Mouse (Mus musculus): ENCODE data around the gene Arhgap1. TPM values are rescaled to one million over a fixed set of nuclear protein-coding genes. Genes with fewer than 3 reads are reported as not detected.

The Arhgap1 gene
- polyA plus RNA-seq, 1 experiment from 2014 or later = 91.8 TPM

DNA sequence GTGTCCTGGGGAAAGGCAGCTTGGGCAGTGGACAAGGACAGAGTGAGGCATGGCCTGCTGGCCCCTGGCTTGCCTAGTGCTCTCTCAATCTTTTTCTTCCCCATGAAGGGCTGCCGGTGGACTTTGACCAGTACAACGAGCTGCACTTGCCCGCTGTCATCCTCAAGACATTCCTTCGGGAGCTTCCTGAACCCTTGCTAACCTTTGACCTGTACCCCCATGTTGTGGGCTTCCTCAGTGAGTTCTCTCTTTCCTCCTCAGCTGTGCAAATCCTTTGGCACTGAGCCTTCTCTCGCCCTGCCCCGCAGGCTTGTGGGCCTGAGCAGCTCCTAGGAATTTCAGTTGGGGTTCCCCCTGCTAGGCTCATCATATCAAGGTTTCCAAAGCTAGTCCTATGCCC lies 20.4 kb downstream of the Arhgap1 start:
- Histone ChIP-seq H3K4me1 (no peaks in the 10 kb centered on the region), H3K36me3 (peaks cover 79% of the 10 kb centered on the region), H3K4me3 (no peak overlapping the region), H3K27ac (no peak overlapping the region), H3K4me2 (replicated peaks) (no peak overlapping the region), H3K27me3 (replicated peaks) (no peaks in the 10 kb centered on the region), H3K9me3 (no peaks in the 10 kb centered on the region), H3K9ac (no peak overlapping the region)
- WGBS = 90% methylated on average over 6 of the region's 6 CpGs
- no peak for ATAC-seq (ENCODE audit: low FRiP score, low read depth)

DNA sequence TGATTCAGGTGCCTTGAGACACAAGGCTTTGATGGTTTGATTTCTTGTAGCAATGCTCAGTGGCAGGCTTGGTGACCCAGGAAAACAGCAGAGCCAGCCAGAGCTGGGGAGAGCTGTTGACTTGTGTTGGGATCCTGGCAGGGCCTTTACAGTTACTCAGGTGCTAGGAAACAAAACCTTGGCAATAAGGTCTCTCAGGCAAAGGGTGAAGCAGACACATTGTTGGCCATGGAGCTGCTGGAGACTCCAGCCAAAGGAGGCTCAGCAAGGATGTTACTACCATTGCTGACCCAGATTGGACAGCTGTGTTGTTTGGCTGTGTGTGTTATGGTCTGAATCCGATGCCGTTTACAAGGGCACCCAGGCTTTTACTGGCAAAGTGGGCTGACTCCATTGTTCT lies 23.9 kb downstream of the Arhgap1 start:
- WGBS = 71% methylated on average over 2 of the region's 2 CpGs
- H3K27ac ChIP-seq = no peak overlapping the region
- no peaks in the 10 kb centered on the region for H3K4me1 ChIP-seq
- no peak overlapping the region for H3K4me2 ChIP-seq (replicated peaks)
- H3K9me3 ChIP-seq = no peaks in the 10 kb centered on the region
- no peak overlapping the region for H3K4me3 ChIP-seq
- peaks cover 78% of the 10 kb centered on the region for H3K36me3 ChIP-seq
- ATAC-seq (ENCODE audit: low FRiP score, low read depth) = no peak
- no peaks in the 10 kb centered on the region for H3K27me3 ChIP-seq (replicated peaks)
- H3K9ac ChIP-seq = no peak overlapping the region

GRCm38 (mm10) chr2:91674895-91675294 lies 25.2 kb downstream of the Arhgap1 start:
- H3K27me3 ChIP-seq (replicated peaks) = no peaks in the 10 kb centered on the region
- no peak for ATAC-seq (ENCODE audit: low FRiP score, low read depth)
- peaks cover 75% of the 10 kb centered on the region for H3K36me3 ChIP-seq
- H3K4me2 ChIP-seq (replicated peaks) = no peak overlapping the region
- no peak overlapping the region for H3K27ac ChIP-seq
- H3K9me3 ChIP-seq = no peaks in the 10 kb centered on the region
- no peak overlapping the region for H3K4me3 ChIP-seq
- no peak overlapping the region for H3K9ac ChIP-seq
- H3K4me1 ChIP-seq = no peaks in the 10 kb centered on the region
- 89% methylated on average over 5 of the region's 5 CpGs for WGBS

DNA sequence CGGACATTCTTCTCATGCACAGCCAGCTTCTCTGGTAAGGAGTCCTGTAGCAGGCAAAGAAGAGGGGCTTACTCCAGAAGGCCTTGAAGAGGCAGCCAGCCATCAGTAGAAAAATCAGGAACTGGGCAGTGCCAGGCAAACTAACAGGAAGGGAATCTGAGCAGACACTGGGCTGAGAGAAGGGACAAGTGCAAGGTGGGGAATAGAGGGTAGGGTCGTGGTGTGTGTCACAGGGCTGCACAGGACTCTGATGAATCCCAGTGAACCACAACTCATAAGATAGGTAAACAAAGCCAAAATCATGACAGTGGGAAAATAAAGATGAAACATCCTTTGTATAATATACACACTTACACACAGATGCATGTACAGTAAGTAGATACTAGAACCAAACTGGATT lies 26.8 kb downstream of the Arhgap1 start:
- ATAC-seq (ENCODE audit: low FRiP score, low read depth) = no peak
- peaks cover 75% of the 10 kb centered on the region for H3K36me3 ChIP-seq
- no peak overlapping the region for H3K4me2 ChIP-seq (replicated peaks)
- H3K9ac ChIP-seq = no peak overlapping the region
- H3K27me3 ChIP-seq (replicated peaks) = no peaks in the 10 kb centered on the region
- H3K27ac ChIP-seq = no peak overlapping the region
- no peaks in the 10 kb centered on the region for H3K4me1 ChIP-seq
- 88% methylated on average over 2 of the region's 2 CpGs for WGBS
- H3K9me3 ChIP-seq = no peaks in the 10 kb centered on the region
- no peak overlapping the region for H3K4me3 ChIP-seq

- H3K4me3 ChIP-seq = no peak overlapping the region
- no peaks in the 10 kb centered on the region for H3K9me3 ChIP-seq
- H3K4me2 ChIP-seq (replicated peaks) = no peak overlapping the region
- H3K27ac ChIP-seq = no peak overlapping the region
- no peak overlapping the region for H3K9ac ChIP-seq
- H3K36me3 ChIP-seq = peaks cover 76% of the 10 kb centered on the region
- H3K4me1 ChIP-seq = no peaks in the 10 kb centered on the region
- ATAC-seq (ENCODE audit: low FRiP score, low read depth) = no peak
- H3K27me3 ChIP-seq (replicated peaks) = no peaks in the 10 kb centered on the region
Observed at GRCm38 (mm10) chr2:91676961-91677360, 27.3 kb downstream of the Arhgap1 start.

DNA sequence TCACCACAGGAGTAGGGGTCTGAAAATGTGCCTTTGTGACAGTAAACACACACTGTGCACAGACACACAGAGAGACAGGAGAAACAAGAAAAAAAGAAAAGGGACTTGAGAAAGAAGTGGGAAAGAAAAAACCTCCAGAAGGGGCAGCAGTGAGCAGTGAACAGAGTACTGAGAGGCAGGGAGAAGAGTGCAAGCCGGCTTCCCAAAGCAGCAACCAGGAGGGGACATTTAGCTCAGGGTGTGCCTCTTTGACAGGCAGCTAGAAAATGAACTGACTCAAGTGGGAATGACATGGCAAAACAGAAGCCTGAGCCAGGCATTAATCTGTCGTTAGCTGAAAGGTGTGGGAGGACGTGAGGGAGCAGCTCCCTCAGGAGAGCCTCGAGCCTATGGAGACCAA lies 33.2 kb downstream of the Arhgap1 start:
- H3K9me3 ChIP-seq = no peaks in the 10 kb centered on the region
- no peak overlapping the region for H3K27ac ChIP-seq
- H3K4me3 ChIP-seq = no peak overlapping the region
- peaks cover 70% of the 10 kb centered on the region for H3K36me3 ChIP-seq
- H3K4me1 ChIP-seq = no peaks in the 10 kb centered on the region
- ATAC-seq (ENCODE audit: low FRiP score, low read depth) = no peak
- H3K9ac ChIP-seq = no peak overlapping the region
- no peaks in the 10 kb centered on the region for H3K27me3 ChIP-seq (replicated peaks)
- WGBS = 68% methylated on average over 4 of the region's 4 CpGs
- no peak overlapping the region for H3K4me2 ChIP-seq (replicated peaks)

DNA sequence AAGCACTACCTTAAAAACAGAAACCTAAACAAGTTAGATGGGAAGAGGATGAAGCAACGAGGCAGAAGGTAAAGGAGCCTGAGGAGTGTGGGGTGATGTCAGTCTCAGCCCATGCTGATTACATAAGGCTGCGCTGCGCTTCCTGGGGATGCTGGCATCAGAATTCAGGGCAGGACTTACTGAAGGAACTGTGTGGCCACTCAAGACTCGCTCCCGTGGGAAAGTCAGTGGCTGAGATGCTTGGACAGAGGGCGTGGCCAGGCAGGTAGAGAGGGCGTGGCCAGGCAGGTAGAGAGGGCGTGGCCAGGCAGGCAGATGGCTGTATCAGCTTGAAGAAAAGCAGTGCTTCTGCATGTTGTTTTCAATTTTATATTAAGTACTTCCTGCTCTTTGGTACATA lies 34.3 kb downstream of the Arhgap1 start:
- no peak overlapping the region for H3K4me3 ChIP-seq
- H3K9ac ChIP-seq = no peak overlapping the region
- no peaks in the 10 kb centered on the region for H3K9me3 ChIP-seq
- H3K27ac ChIP-seq = no peak overlapping the region
- no peak for ATAC-seq (ENCODE audit: low FRiP score, low read depth)
- no peaks in the 10 kb centered on the region for H3K27me3 ChIP-seq (replicated peaks)
- peaks cover 69% of the 10 kb centered on the region for H3K36me3 ChIP-seq
- WGBS = 82% methylated on average over 8 of the region's 8 CpGs
- H3K4me1 ChIP-seq = no peaks in the 10 kb centered on the region
- no peak overlapping the region for H3K4me2 ChIP-seq (replicated peaks)

DNA sequence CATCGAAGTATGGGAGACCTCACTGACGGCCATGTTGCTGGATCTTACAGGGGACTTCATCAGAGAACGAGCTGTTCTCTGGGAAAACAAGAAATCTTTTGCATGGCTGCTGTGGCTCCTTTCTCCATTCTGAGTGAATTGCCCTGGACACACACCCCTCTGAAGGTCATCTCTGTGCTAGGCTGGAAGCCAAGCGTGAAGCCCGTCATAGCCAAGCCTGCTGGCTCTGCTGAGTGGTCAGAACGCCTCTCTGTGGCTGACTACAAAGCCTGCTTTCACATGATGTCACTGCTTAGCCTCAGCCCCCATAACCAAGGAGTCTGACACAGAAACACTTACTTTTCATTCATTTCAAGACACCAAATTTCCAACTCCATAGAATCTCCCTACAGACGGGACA lies 39.8 kb downstream of the Arhgap1 start:
- no peak overlapping the region for H3K4me2 ChIP-seq (replicated peaks)
- no peaks in the 10 kb centered on the region for H3K27me3 ChIP-seq (replicated peaks)
- no peak overlapping the region for H3K27ac ChIP-seq
- H3K36me3 ChIP-seq = peaks cover 41% of the 10 kb centered on the region
- no peaks in the 10 kb centered on the region for H3K4me1 ChIP-seq
- no peaks in the 10 kb centered on the region for H3K9me3 ChIP-seq
- no peak overlapping the region for H3K9ac ChIP-seq
- H3K4me3 ChIP-seq = no peak overlapping the region
- 86% methylated on average over 7 of the region's 7 CpGs for WGBS
- ATAC-seq (ENCODE audit: low FRiP score, low read depth) = no peak

- no peak overlapping the region for H3K9ac ChIP-seq
- H3K9me3 ChIP-seq = no peaks in the 10 kb centered on the region
- H3K4me2 ChIP-seq (replicated peaks) = no peak overlapping the region
- no peak for ATAC-seq (ENCODE audit: low FRiP score, low read depth)
- peaks cover 15% of the 10 kb centered on the region for H3K36me3 ChIP-seq
- no peak overlapping the region for H3K4me3 ChIP-seq
- 89% methylated on average over 10 of the region's 10 CpGs for WGBS
- H3K4me1 ChIP-seq = no peaks in the 10 kb centered on the region
- no peaks in the 10 kb centered on the region for H3K27me3 ChIP-seq (replicated peaks)
- no peak overlapping the region for H3K27ac ChIP-seq
Observed at GRCm38 (mm10) chr2:91695436-91696224, 46.0 kb downstream of the Arhgap1 start.

DNA sequence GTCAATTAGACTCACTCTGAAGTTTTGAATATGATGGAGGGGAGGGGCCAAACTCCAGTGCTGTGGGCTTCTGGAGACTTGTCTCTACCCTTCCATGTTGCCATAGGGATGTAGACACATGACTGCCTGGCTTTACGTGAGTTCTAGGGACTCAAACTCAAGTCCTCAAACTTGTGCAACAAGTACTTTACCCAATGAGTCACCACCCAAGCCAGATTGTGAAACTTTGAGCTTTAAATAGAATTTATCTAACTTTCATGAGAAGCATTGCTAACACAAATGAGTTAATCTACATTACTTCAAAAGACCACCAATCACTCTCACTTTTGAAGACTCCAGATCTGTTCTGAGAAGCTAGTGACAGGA lies 46.5 kb downstream of the Arhgap1 start:
- no peaks in the 10 kb centered on the region for H3K9me3 ChIP-seq
- H3K27me3 ChIP-seq (replicated peaks) = no peaks in the 10 kb centered on the region
- peaks cover 15% of the 10 kb centered on the region for H3K36me3 ChIP-seq
- H3K4me3 ChIP-seq = no peak overlapping the region
- no peak overlapping the region for H3K9ac ChIP-seq
- H3K27ac ChIP-seq = no peak overlapping the region
- H3K4me1 ChIP-seq = no peaks in the 10 kb centered on the region
- no peak for ATAC-seq (ENCODE audit: low FRiP score, low read depth)
- no peak overlapping the region for H3K4me2 ChIP-seq (replicated peaks)
- 91% methylated on average over 1 of the region's 1 CpGs for WGBS

DNA sequence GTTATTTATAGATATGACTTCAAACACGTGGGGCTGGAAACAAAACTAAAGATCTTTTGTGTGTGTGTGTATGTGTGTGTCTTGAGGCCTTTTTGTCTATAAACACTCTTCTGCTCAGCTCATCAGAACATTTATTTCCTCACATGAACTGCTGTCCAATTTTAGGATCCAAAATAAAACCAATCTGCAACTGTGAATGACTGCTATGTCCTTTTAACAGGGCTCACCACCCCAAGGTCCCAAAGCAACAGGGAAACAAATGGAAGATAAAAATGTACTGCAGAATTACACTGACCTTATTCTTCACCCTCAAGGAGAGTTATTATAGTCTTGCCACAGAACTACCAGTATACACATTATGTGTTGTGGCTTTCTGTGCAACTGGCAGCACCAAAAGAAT lies 49.6 kb downstream of the Arhgap1 start:
- Histone ChIP-seq H3K27me3 (replicated peaks) (no peaks in the 10 kb centered on the region), H3K4me3 (no peak overlapping the region), H3K9ac (no peak overlapping the region), H3K36me3 (peaks cover 10% of the 10 kb centered on the region; the same call in 1 of the 2 replicates), H3K27ac (no peak overlapping the region), H3K9me3 (no peaks in the 10 kb centered on the region), H3K4me2 (replicated peaks) (no peak overlapping the region), H3K4me1 (no peaks in the 10 kb centered on the region)
- 85% methylated on average over 1 of the region's 1 CpGs for WGBS
- ATAC-seq (ENCODE audit: low FRiP score, low read depth) = no peak

DNA sequence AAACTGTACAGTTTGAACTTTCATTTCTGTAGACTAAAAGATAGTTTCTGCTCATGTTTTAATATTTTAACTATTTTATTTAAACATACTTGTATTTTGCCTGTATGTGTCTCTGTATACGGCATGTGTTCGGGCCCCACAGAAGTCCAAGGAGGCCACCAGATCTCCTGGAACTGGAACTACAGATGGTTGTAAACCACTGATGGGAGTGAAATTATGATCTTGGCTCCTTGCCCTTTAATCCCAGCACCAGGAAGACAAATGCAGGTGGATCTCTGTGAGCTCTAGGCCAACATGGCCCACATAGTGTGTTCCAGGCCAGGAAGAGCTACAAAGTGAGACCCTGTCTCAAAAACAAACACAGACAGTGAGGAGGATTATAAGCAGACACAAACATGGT lies 51.7 kb downstream of the Arhgap1 start:
- H3K27me3 ChIP-seq (replicated peaks) = no peaks in the 10 kb centered on the region

GRCm38 (mm10) chr2:91705736-91706135 lies 56.1 kb downstream of the Arhgap1 start:
- ATAC-seq (ENCODE audit: low FRiP score, low read depth) = no peak
- Histone ChIP-seq H3K4me1 (peaks cover 5% of the 10 kb centered on the region), H3K4me3 (no peak overlapping the region), H3K27me3 (replicated peaks) (no peaks in the 10 kb centered on the region), H3K9ac (no peak overlapping the region), H3K36me3 (no peaks in the 10 kb centered on the region), H3K4me2 (replicated peaks) (no peak overlapping the region), H3K27ac (no peak overlapping the region), H3K9me3 (no peaks in the 10 kb centered on the region)
- 90% methylated on average over 6 of the region's 6 CpGs for WGBS

More for the DNA sequence above, 51.7 kb downstream of the Arhgap1 start:
- ATAC-seq (ENCODE audit: low FRiP score, low read depth) = no peak
- no peak overlapping the region for H3K4me3 ChIP-seq
- H3K4me2 ChIP-seq (replicated peaks) = no peak overlapping the region
- H3K36me3 ChIP-seq = no peaks in the 10 kb centered on the region
- no peak overlapping the region for H3K9ac ChIP-seq
- no peaks in the 10 kb centered on the region for H3K4me1 ChIP-seq
- no peaks in the 10 kb centered on the region for H3K9me3 ChIP-seq
- no peak overlapping the region for H3K27ac ChIP-seq
- 94% methylated on average over 2 of the region's 2 CpGs for WGBS

Data from neural tube, embryonic 12.5 days (tissue).